Mouse (Mus musculus) heart, postnatal 36 days (tissue): ENCODE measurements around the gene Vmn1r4. TPM values are rescaled to one million over a fixed set of nuclear protein-coding genes. Genes with fewer than 3 reads are reported as not detected.

Experiments
- DNase-seq, 2 experiments: peaks; one replicate each; pipeline ENCODE4 v3.0.0; 2021 to 2022
- intact Hi-C: fragments of 180-260 bp; cut with DNase I; formaldehyde crosslinking; loops from one replicate; pipeline ENCODE4 v1.15.1; 2025
- total RNA-seq, 2 experiments: library from RNA; stranded (reverse); gene quantifications; 2 replicates each; pipeline ENCODE4 v1.2.3; 2021

The Vmn1r4 gene
- total RNA-seq, 2 experiments from 2014 or later, result not detected

DNA sequence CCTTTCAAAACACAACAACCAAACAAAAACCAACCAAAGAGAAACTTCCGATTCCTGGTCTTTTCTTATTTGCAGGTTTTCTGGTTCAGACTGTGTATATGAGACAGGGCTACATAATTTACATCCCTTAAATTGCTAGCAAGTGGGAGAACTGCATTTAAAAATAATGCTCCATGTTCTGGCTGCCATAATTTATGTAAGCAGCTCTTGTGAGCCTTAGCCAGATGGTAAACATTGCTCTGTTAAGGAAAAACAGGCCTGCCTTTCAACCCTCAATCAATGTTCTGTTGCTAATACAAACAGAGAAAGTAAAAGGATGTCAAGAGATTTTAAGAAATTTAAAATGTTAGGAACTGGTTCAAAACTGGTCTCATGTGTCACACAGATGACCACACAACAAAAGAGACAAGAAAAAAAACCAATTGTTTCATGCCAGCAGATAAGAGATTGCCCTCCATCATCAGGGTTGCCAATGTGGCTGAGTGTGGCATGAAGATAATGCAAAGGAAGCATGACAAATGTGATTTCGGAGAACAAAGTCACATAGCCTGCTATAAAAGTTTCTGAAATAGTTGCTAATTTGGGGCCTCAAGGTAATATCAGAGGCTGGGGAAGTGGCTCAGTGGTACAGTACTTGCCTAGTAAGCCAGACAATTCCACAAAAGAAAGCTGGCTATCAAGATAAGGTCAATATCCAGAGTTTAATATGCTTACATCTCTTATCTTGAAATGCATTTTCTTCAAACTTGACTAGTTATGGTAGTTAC, 10.5 kb upstream of the Vmn1r4 start:
- intact Hi-C loops, result no loop called here
- DNase-seq, result no peak

DNA sequence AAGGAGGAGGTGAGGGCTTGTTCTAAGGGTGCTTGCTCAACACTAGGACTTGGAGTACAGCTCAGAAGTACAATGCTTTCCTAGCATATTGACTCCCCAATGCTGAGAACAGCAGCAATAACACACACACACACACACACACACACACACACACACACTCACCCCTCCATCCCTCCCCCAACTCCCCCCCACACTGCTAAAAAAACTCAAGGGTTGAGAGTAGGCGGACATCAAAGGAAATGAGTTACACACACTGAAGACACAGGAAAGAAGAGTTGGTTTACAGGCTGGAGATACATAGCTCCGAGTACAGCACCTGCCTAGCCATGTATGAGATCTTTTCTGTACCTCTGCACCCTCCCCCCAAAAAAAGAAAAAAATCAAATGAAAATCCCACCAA, 7.5 kb upstream of the Vmn1r4 start:
- no peak for DNase-seq

DNA sequence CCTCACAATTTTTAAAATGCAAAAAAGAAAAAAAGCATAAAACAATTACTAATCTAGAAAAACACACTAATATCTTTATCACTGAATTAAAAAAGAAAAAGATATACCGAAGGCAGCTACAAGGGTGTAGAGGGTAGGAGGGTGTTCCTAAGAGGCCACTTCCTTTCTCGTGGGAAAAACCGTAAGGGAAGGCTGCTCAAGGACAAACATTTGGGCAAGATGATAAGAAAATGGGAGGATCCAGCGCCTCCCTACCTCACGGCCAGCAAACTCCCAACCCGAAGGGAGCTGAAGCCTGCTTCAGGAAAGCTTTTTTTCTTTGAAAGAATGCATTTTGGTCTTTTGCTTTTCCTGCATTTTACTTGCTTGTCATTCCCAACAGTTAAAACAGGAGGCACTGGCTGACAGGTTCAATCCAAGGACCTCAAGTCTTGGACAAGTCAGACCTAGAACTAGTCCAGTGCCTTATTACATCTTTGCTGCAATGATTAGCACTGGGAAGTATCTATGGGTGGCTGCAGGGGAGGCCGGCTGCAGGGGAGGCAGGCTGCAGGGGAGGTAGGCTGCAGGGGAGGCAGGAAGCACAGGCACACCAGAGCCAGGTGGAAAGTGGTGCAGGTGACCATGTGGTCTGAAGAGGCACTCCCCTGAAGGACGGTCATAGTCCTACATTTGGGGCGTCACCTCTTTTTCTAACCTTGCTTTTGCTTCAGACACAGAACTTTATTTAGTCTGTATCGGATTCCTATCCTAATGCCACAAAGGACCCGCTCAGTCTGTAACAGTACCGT, 6.0 kb upstream of the Vmn1r4 start:
- DNase-seq, result no peak
- intact Hi-C loops, result no loop called here

More for the DNA sequence above, 7.5 kb upstream of the Vmn1r4 start:
- intact Hi-C loops, result no loop called here

DNA sequence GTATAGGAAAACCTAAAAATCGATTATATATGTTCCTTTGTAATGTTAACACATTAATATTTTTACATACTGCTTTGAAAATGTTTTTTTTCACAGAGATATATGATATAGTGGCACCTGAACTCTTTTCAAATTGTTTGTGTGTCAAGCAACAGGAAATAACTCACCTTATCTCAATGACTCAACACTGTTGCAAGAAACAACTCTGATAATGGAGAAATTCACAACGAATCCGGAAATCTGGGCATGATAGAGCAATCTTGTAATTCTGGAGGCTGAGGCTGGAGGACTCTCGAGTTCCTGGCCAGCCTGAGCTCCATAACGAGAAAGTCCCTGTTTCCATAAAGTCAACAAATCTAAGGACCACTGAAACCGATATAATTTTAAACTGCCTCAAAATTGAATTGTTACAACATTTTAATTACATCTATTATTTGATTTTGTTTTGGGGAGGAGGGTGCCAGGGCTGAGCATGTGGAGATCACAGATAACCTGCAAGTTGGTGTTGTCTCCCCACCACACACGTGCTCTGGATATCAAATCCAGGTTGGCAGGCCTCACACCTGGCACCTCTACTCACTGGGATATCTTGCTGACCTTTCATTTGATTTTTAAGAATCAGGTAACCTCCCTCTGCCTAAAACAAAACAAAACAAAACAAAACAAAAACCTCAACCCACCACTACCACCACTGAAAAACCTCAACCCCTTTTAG, 4.3 kb upstream of the Vmn1r4 start:
- DNase-seq, result no peak
- intact Hi-C loops, result loop anchor here (5.0 kb wide), 4 partner anchors 87 to 773 kb away; partner anchors contain the start of genes Avl9, Fkbp9 and Pyurf

DNA sequence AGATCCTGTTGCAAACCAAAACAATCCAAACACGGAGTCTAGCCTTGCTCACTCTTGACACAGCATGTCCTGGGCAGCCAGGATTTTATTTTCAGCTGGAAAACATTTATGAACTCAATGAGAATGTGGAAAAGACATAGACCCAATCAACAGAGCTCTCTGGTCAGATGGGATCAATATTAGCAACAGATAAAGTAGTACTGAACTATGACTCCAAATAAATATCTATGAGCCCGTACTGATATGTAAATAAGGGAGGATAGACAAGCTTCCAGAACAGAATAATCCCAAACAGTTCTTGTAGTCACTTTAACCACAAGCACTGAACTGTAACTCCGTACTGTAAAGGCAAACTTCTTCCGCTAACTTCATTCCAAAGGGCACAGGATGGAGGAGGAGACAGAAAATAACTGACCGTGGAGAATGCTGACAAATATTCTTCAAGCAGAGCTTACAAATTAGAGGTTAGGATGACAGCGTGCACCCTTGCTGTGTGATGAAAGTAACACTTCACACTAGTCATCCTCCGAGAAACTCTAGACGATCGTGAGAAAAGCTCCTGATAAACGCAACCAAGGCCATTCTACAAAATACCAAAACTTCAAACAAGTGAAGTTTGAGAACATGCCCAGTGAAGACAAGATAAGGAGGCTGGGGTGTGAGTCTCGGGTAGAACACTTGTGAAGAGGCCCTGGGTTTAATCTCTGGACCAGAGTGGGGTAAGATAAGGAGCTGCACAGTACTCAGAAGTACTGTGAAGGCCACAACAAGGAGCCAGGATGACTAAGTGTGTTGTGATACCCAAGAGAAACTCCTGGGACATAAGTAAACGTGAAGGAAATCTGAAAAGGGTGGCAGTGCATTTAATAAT, 3.4 kb upstream of the Vmn1r4 start:
- intact Hi-C loops, result loop anchor here (5.0 kb wide), 4 partner anchors 88 to 772 kb away; partner anchors contain the start of genes Avl9, Fkbp9 and Pyurf
- DNase-seq, result no peak

DNA sequence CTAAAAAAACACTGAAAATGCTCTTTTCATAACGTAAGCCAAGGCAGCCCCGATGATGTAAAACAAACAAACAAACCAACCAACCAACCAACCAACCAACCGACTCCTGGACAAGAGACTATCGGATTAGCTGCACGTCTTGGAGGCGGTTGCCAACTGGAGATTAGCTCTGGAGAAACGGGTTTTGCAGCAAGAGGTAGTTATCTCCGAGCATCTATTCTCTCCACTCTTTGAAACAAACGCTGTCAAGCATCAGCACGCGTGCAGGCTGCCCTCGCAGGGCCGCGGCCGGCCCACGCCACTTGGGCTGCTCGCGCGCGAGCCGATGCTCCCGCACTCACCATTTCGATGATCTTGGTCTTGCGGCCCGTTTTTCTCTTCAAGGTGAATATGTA, 487 bp upstream of the Vmn1r4 start:
- DNase-seq, result no peak
- intact Hi-C loops, result loop anchor here (5.0 kb wide), 4 partner anchors 91 to 769 kb away; partner anchors contain the start of genes Avl9, Fkbp9 and Pyurf

DNA sequence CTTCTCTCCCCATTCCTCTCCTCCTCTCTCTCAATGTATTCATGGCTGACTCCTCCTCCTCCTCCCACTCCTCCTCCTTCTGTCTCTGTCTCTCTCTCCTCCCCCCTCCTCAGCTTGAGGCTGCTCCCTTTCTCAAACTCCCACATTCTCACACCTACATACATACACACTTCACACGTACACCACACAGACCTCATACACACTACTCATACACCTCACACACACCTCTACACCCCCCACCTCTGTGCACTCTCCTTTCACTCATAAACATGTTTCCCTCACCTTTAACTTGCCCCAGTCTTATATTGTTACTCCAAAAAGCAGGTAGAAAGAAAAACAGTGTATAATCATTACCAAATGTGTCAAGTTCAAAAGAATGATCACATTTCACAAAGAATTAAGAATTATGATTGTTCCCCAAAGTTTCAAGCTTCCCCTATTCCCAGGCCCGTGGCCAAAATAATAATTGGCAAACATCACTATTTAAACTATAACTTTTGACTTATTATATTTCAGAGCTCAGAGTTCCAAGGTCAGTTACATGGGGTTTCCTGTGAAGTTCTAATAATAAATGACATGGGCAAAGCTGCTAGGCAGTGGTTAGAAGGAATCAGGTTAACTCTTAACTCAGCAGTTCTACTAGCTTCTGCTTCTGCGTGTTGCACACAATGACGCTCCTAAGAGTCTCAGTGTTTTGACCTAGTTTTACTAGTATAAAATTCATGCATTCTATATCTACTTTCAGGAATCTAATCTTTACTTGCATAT, 8.0 kb downstream of the Vmn1r4 start:
- DNase-seq, result no peak

DNA sequence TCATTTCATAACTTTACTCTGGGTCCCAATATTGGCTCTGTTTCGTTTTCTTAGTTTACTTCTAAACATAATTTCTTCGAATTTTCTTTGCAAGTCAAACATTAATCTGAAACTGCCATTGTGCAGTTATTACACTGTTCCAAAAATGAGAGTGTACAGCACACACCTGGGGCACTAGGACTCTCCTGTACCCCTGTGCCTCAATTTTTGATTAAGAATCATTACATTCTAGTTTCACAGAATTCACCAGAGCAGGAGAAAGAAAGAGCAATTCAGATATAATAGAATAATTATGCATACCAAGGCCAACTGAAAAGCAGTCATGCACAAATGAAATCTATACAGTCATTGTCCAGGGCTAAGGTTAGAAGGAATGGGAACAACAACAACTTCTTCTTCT, 8.6 kb downstream of the Vmn1r4 start:
- intact Hi-C loops, result no loop called here

More for the DNA sequence above, 8.0 kb downstream of the Vmn1r4 start:
- intact Hi-C loops, result no loop called here

DNA sequence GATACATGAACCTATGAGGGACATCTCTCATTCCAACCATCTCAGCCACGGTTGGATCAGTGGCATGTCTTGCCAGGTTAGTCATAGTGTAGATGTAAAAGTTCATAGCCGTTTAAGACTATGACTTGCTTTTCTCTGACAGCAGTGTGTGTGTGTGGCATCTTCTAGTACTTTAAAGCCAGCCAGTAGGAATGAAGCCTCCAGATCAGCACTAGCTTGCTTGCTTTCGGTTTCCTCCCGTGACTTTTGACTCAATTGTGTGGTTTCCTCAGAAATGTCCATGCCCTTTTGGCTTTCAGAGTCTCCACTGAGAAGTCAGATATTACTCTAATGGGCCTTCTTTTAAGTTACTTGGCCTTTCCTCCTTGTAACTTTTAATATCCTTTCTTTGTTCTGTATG, 10.6 kb downstream of the Vmn1r4 start:
- intact Hi-C loops, result no loop called here
- DNase-seq, result no peak

More for the DNA sequence above, 8.6 kb downstream of the Vmn1r4 start:
- DNase-seq, result no peak

DNA sequence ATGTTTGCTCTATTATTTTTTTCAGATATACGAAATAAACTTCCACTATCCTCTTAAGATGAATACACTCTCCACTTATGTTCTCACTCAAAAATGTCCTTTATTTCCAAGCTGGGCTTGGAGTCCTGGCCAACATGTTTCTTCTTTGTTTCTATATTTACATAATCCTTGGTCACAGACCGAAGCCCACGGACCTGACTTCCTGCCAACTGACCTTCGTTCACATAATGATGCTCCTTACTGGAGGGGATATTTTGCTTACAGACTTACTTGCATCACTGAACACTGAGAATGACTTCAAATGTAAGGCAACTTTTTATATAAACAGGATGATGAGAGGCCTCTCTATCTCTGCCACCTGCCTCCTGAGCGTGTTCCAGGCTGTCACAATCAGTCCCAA, 32.6 kb downstream of the Vmn1r4 start:
- intact Hi-C loops, result no loop called here
- no peak for DNase-seq

DNA sequence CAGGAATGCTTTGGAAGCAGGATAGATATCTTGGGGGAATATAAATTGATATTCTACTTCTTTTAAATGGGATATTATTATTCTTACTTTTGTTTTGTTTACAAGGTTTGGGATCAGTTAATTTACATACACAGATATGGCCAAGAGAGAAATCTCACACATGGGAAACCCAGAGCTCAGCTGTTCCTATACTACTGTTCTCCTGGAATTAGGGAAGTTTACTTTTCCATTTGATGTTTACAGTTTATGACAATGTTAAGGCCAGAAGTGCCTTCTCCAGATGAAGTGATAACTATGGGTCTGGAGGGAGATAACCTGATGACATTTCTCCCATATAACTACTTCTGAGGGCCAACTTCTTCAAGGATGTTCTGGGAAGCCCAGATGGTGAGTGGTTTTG, 46.2 kb downstream of the Vmn1r4 start, which contains the start of gene Vmn1r5:
Vmn1r5 (plus strand) TSS at position 301 of the 400 bp plus-strand sequence.
- intact Hi-C loops, result no loop called here
- no peak for DNase-seq

DNA sequence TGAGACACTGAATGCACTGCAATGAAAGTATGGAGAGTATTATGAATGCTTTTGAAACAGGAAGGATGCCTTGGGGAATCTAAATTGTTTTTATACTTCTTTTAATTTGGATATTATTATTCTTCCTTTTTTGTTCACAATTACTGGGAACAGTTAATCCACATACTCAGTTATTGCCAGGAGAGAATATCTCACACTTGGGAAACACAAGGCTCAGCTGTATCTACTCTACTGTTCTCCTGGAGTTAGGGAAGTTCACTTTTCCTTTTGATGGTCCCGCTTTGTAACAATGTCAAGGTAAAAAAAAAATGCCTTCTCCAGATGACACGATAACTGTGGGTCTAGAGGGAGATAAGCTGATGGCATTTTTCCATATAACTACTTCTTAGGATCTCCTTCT, 73.1 kb downstream of the Vmn1r4 start, which contains the start of gene Vmn1r6:
Vmn1r6 (plus strand) TSS at position 301 of the 400 bp plus-strand sequence.
- intact Hi-C loops, result no loop called here
- no peak for DNase-seq

Other genes with a start within 250 kb of the Vmn1r4 start
- gene Lsm5, start 219.3 kb upstream of the Vmn1r4 start, total RNA-seq, result 10 to 100 TPM; 13.2 to 14.9 TPM
- gene Avl9, start 209.1 kb upstream of the Vmn1r4 start, total RNA-seq, result 1 to 10 TPM; 6.5 to 7.5 TPM
- gene Kbtbd2, start 126.2 kb upstream of the Vmn1r4 start, total RNA-seq, result 10 to 100 TPM; 31.5 to 38.1 TPM
- 10 to 100 TPM; 88.2 to 88.8 TPM for gene Fkbp9, start 92.0 kb upstream of the Vmn1r4 start, total RNA-seq
- gene Nt5c3, start 83 bp upstream of the Vmn1r4 start, total RNA-seq, result 10 to 100 TPM; 74.2 to 94.4 TPM
- not detected for gene Vmn1r5, start 46.3 kb downstream of the Vmn1r4 start, total RNA-seq
- not detected for gene Vmn1r6, start 73.2 kb downstream of the Vmn1r4 start, total RNA-seq
- gene Vmn1r7, start 101.3 kb downstream of the Vmn1r4 start, total RNA-seq, result not detected
- not detected for gene Vmn1r8, start 108.3 kb downstream of the Vmn1r4 start, total RNA-seq
- not detected for gene Vmn1r9, start 142.8 kb downstream of the Vmn1r4 start, total RNA-seq
- not detected for gene Vmn1r10, start 185.4 kb downstream of the Vmn1r4 start, total RNA-seq
- not detected for gene Vmn1r11, start 209.4 kb downstream of the Vmn1r4 start, total RNA-seq
- gene Vmn1r12, start 232.9 kb downstream of the Vmn1r4 start, total RNA-seq, result not detected